In genomic region chr12:12937746-12938145, GRCm38 (mm10) we compare ENCODE assay signal across 8 mouse cellular contexts. TPM values are rescaled to one million over a fixed set of nuclear protein-coding genes. Genes with fewer than 3 reads are reported as not detected.
DNase-seq lines count a peak whose midpoint lies in the region; ATAC-seq and TF ChIP-seq lines count a peak whose summit lies in the region.

No protein-coding gene starts in this region.

- DNase-seq in heart, adult 2 months = no peak
- no peak for DNase-seq in heart, postnatal 36 days
- peak; percentile 87 for DNase-seq in forebrain, embryonic 14.5 days (ENCODE audit: low spot score)
- DNase-seq in splenic B cell, adult 2 months (ENCODE audit: low read depth, low spot score) = peak; percentile 3
- DNase-seq in spleen, adult 12 weeks (ENCODE audit: low spot score) = no peak
- no peak for DNase-seq in MN1 (ENCODE audit: low spot score)

- 43% methylated on average over 9 of the region's 9 CpGs for WGBS in heart, adult 2 months
- 3% methylated on average over 9 of the region's 9 CpGs for WGBS in forebrain, embryonic 14.5 days
- WGBS in limb, embryonic 15.5 days = 17% methylated on average over 9 of the region's 9 CpGs

- intact Hi-C loops in heart, adult 2 months (cut with DNase I) = loop anchor here (2.0 to 5.0 kb wide), 2 partner anchors 180 to 207 kb away; no protein-coding TSS in a partner anchor
- intact Hi-C loops in heart, postnatal 36 days (cut with DNase I) = loop anchor here (5.0 kb wide), 1 partner anchor 255 kb away; no protein-coding TSS in a partner anchor

- TF ChIP-seq CTCF in heart, adult 2 months (IDR thresholded peaks at IDR 0.05) = no peak
- TF ChIP-seq CTCF in E14TG2a.4 (conservative IDR thresholded peaks at IDR 0.05; ENCODE audit: low read length) = no peak

- no peak for TF ChIP-seq EP300 in heart, adult 2 months (IDR thresholded peaks at IDR 0.05; ENCODE audit: insufficient read depth, low read depth, low read length)

- no peak for TF ChIP-seq POLR2A in heart, adult 2 months (IDR thresholded peaks at IDR 0.05; ENCODE audit: insufficient read depth, low read depth, low read length)

- peaks cover 1% of the 10 kb centered on the region for H3K4me1 ChIP-seq in heart, adult 2 months (ENCODE audit: control insufficient read depth, insufficient read depth, low read length)
- H3K4me1 ChIP-seq in E14TG2a.4 (replicated peaks; ENCODE audit: low read depth, low read length) = peaks cover 41% of the 10 kb centered on the region
- H3K4me1 ChIP-seq in forebrain, embryonic 14.5 days (ENCODE audit: control insufficient read depth, insufficient read depth, low read length) = peaks cover 2% of the 10 kb centered on the region; the same call in 1 of the 2 replicates
- H3K4me1 ChIP-seq in limb, embryonic 15.5 days = peaks cover 46% of the 10 kb centered on the region

- ATAC-seq in forebrain, embryonic 14.5 days = peak; percentile 15
- ATAC-seq in limb, embryonic 15.5 days (ENCODE audit: insufficient number of reproducible peaks, low FRiP score, low TSS enrichment, low read depth) = no peak

- H3K9me3 ChIP-seq in E14TG2a.4 (ENCODE audit: low read length) = no peaks in the 10 kb centered on the region
- H3K9me3 ChIP-seq in forebrain, embryonic 14.5 days (replicated peaks; ENCODE audit: control insufficient read depth, low read length) = no peaks in the 10 kb centered on the region
- H3K9me3 ChIP-seq in limb, embryonic 15.5 days = no peaks in the 10 kb centered on the region

- peak overlapping the region; percentile 90 for H3K4me2 ChIP-seq in forebrain, embryonic 14.5 days (ENCODE audit: low read length)
- H3K4me2 ChIP-seq in limb, embryonic 15.5 days = peak overlapping the region; percentile 96

- H3K79me2 ChIP-seq in heart, adult 2 months (replicated peaks; ENCODE audit: control insufficient read depth, insufficient read depth, low read length) = no peaks in the 10 kb centered on the region

- no peaks in the 10 kb centered on the region for H3K36me3 ChIP-seq in heart, adult 2 months (ENCODE audit: control insufficient read depth, insufficient read depth, low read length)
- peaks cover 72% of the 10 kb centered on the region for H3K36me3 ChIP-seq in E14TG2a.4 (ENCODE audit: insufficient read depth, low read length)
- peaks cover 51% of the 10 kb centered on the region for H3K36me3 ChIP-seq in forebrain, embryonic 14.5 days (ENCODE audit: control insufficient read depth, insufficient read depth, low read length)
- peaks cover 3% of the 10 kb centered on the region; the same call in 1 of the 2 replicates for H3K36me3 ChIP-seq in limb, embryonic 15.5 days
- no peaks in the 10 kb centered on the region for H3K36me3 ChIP-seq in splenic B cell, adult 2 months (ENCODE audit: control insufficient read depth, insufficient read depth, low read length, poor library complexity, severe bottlenecking)

- peak overlapping the region; percentile 80; the same call in 1 of the 2 replicates for H3K4me3 ChIP-seq in heart, adult 2 months
- H3K4me3 ChIP-seq in E14TG2a.4 (replicated peaks; ENCODE audit: low read length) = peak overlapping the region; percentile 99
- H3K4me3 ChIP-seq in forebrain, embryonic 14.5 days (ENCODE audit: low read depth, low read length) = peak overlapping the region; percentile 90
- peak overlapping the region; percentile 70 for H3K4me3 ChIP-seq in limb, embryonic 15.5 days

- no peak overlapping the region for H3K27ac ChIP-seq in heart, adult 2 months
- peak overlapping the region; percentile 99 for H3K27ac ChIP-seq in forebrain, embryonic 14.5 days (ENCODE audit: low read depth, low read length)
- no peak overlapping the region for H3K27ac ChIP-seq in limb, embryonic 15.5 days

- H3K27me3 ChIP-seq in heart, adult 2 months (ENCODE audit: control insufficient read depth, insufficient read depth, low read length) = no peaks in the 10 kb centered on the region
- H3K27me3 ChIP-seq in E14TG2a.4 (ENCODE audit: insufficient read depth, low read length) = no peaks in the 10 kb centered on the region
- no peaks in the 10 kb centered on the region for H3K27me3 ChIP-seq in forebrain, embryonic 14.5 days (replicated peaks; ENCODE audit: control insufficient read depth, insufficient read depth, low read length)
- H3K27me3 ChIP-seq in limb, embryonic 15.5 days = no peaks in the 10 kb centered on the region; the same call in 1 of the 2 replicates
- peaks cover 6% of the 10 kb centered on the region; the same call in 1 of the 2 replicates for H3K27me3 ChIP-seq in splenic B cell, adult 2 months (ENCODE audit: control insufficient read depth, insufficient read depth, low read length, poor library complexity, severe bottlenecking)

- no peak overlapping the region for H3K9ac ChIP-seq in heart, adult 2 months (ENCODE audit: low read depth, low read length)
- peak overlapping the region; percentile 98 for H3K9ac ChIP-seq in forebrain, embryonic 14.5 days (ENCODE audit: low read length)
- no peak overlapping the region for H3K9ac ChIP-seq in limb, embryonic 15.5 days

RNA-seq across cellular contexts. Expression of gene Mycn, which starts 4.0 kb away (rescaled TPM):
- 1 to 10 TPM; 1.8 to 1.9 TPM for total RNA-seq in heart, adult 2 months (2021)
- polyA plus RNA-seq in heart, adult 2 months (2012; rRNA removed) = 3.1 and 4.7 TPM in 2 replicates
- total RNA-seq in heart, postnatal 36 days (2021) = 1 to 10 TPM; 2.9 to 3.3 TPM
- polyA plus RNA-seq in forebrain, embryonic 14.5 days (2014; fragmentation: Nextera tagmentation; extraction: Ambion mirVana) = 103 and 132 TPM in 2 replicates
- 25.2 and 25.3 TPM in 2 replicates for polyA plus RNA-seq in limb, embryonic 15.5 days (2015; fragmentation: Nextera tagmentation; extraction: Ambion mirVana)

Comparison
In these comparisons a context has a peak if more than half of its experiments do, and no peak if none do; other contexts are left out.
1. DNase-seq: peak in forebrain, embryonic 14.5 days (single experiment) and splenic B cell, adult 2 months (single experiment); none in heart, adult 2 months (0 of 2), heart, postnatal 36 days (0 of 2), spleen, adult 12 weeks (single experiment) and MN1 (single experiment).
2. Peak in every context shown above with its lines, with median percentiles within 50 percentile points of each other: H3K4me3 ChIP-seq.